Mouse (Mus musculus) cerebellum, adult 9-11 months (tissue): Measurements from ENCODE around the gene Wdr45.
"Not testable (repeated sequence)": the region's sequence is repeated elsewhere in the genome, so short reads cannot be mapped to it uniquely, and the experiment has no call there.

Experiments
- DNase-seq: peaks from one replicate; pipeline ENCODE4 v3.0.0; 2022

The Wdr45 gene

DNA sequence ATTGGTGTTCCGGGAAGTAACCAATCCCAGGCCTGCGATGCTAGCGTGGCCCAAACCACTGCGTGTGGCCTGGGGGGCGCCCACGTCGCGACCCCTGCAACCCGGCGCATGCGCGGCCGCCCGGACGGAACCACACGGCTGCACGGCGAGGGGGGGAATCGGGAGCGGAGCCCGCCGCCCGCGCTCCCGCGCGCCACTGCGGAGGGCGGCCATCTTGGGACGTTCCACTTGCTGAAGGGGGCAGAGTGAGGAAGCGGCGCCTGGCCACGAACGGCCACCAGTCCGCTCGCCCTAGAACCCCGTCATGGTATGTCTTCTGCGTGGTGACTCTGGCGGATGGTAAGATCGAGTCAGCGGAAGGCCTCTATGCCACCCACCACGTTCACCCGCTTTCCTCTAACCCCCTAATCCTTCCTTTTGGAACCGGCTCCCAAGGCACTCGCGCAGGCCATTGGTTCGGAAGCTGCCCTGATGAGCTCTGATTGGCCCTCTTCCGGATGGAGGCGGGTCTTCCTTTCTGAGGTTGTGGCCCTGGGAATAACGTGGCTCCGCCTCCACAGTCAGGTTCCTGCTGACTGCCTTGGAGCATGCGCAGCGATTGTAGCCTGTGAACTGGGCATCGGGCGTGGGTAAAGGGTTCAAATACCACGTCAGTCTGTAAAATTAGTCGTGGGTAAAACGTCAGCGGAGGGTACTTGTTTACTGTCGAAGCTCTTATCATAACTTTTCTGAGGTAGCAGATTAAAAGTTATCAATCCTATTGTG, at the start of gene Wdr45:
TSS of gene Wdr45 (plus strand) at position 199 of the 765 bp plus-strand sequence.
- DNase-seq, result peak; percentile 98

DNA sequence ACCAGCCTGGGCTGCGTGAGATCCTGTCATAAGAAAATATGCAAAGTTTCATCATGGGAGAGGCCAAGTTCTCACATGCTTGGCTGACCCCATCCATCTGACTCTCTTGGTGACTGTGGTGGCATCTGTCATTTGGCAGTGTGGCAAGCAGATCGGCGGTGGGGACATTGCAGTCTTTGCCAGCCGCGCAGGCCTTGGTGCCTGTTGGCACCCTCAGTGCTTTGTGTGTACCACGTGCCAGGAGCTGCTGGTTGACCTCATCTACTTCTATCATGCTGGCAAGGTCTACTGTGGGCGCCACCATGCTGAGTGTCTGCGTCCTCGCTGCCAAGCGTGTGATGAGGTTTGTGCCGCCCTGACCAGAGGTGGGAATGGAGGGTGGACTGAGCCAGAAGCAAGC, 49.3 kb upstream of the Wdr45 start:
- DNase-seq, result peak; percentile 91

DNA sequence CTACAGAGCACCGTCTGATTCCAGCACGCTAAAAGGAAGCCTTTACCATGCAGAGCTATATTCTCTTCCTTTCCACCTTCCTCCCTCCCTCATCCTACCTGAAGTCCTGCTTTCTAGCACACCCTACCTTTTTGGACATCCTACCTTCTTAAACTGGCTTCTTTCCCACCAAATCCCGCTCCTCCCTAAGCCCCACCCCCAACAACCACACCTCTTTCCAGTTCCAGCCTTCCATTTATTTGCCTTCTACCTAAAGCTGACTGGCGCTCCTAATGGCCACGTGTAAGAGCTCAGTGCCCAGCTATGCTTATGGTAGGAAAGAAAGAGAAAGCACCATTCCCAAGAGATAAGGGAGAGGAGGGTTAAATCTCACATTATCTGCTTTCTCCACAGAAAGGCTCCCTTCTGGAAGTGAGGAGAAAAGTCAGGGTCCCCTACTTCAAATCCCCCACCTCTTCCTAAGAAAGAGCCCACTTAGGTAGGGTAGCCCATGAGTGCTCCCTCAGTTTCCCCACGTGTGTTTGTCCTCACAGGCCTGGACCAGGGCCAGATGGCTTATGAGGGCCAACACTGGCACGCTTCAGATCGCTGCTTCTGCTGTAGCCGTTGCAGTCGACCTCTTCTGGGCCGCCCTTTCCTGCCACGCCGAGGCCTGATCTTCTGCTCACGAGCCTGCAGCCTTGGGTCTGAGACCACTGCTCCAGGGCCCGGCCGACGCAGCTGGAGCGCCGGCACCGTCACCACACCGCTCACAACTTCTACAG, 48.2 kb upstream of the Wdr45 start:
- no peak for DNase-seq

GRCm38 (mm10) chrX:7670390-7670881, 43.7 kb upstream of the Wdr45 start:
- peak; percentile 62 for DNase-seq

DNA sequence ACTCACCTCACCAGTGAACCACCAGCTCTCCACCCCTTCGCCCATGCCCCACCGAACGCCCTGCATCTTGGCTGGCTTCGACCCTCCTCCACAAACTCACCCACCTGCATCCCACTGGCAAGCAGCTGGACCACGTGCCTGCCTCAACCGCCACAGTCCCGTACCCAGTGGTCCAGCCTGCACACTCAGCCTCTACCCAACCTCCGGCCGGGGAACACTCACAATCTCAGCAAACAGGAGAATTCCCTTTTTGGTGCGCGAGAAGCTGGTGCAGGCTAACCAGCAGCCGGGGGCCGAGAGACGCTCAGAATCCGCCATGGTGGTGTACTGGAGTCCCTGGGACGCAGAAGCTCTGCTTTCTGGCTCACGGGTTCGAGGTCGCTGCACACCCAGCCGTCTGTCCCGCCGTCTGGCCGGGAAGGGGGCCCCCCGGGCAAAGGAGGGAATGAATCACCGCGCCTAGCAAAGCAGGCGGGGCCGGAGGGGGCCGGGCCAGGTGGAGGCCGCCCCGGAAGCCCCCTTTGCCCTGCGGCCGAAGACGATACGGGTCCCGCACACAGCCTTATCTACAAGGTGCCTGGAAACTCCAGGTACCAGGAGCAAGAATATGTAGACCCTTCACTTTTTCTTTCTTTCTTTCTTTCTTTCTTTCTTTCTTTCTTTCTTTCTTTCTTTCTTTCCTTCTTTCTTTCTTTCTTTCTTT, 43.1 kb upstream of the Wdr45 start, which contains the start of gene Plp2:
TSS of gene Plp2 (minus strand) at position 470 of the 703 bp plus-strand sequence.
- no peak for DNase-seq

- no peak for DNase-seq
Observed at GRCm38 (mm10) chrX:7672739-7673138, 41.4 kb upstream of the Wdr45 start.

GRCm38 (mm10) chrX:7673578-7674281, 40.4 kb upstream of the Wdr45 start:
- no peak for DNase-seq

DNA sequence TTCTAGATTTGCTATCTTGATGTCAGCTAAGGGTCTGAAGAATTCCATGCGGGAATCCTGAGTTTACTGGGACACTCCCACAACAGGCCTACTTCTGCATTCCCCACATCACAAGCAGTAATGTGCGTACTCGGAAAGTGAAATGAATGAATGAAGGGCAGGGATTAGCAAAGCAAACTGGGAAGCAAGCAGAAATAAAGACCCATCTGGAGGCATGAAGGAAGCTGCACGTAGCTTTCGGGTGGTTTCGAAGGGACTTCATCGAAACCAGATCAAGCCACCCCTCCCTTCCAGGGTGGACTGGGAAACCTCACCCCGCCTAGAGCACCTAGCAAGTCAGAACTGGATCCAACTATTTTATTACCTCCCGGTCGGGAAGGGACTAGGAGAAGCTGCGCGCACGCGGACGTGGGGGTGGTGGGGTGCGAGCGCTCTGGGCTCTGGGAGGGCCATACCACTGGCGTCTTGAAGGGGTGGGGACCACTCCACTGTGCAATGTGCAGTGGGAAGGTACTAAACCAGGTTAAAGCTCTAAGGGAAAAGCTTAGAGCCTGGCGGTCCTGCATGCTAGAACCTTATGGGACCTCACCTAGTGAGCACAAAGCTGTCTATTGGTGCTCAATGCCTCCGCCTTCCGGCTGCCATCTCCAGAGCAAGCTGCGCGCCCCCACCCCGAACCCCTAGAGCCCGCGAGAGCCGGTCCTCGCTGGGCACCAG, 39.7 kb upstream of the Wdr45 start:
- no peak for DNase-seq

GRCm38 (mm10) chrX:7675001-7675380, 39.1 kb upstream of the Wdr45 start:
- DNase-seq, result no peak

- no peak for DNase-seq
Observed at GRCm38 (mm10) chrX:7678986-7679385, 35.1 kb upstream of the Wdr45 start.

- DNase-seq, result peak; percentile 91
Observed at GRCm38 (mm10) chrX:7679405-7680056, 34.6 kb upstream of the Wdr45 start.

DNA sequence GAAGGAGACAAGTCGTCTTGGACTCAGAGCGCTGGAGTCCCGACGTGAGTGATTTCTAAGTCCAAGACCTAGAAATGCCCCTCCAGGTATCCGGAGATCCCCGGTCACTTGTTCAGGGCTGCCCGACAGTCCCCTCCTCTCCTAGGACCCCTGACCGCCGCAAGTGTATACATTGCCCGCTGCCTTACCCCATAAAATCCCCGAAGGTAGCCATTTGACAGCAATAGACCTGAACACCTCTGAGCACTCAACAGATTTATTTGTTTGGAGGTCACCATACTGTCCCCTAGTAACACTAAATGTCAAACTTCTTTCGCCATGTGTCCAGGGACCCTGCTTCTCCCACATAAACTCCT, 34.1 kb upstream of the Wdr45 start:
- no peak for DNase-seq

GRCm38 (mm10) chrX:7680864-7681263, 33.3 kb upstream of the Wdr45 start, which contains the start of gene Magix:
Gene Magix, minus strand, starts transcription at chrX:7681251.
- DNase-seq, result peak; percentile 70

DNA sequence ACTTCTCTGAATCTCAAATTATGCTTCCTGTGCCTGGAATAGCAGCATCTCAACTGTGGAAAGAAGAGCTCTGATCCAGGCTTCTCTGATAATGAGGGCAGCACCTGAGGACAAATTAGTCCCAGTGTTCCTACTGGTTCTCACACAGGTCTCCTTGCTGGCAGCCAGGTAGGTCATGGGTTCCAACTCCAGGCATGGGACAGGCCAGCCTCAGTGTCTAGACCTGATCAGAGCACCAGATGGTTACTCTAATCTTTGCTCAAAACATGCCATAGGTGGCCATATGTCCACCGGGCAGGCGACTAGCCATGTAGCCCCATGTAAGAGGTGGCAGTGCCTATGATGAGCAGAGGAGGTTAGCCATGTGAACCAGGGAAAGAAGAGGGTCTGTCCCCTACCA, 25.8 kb upstream of the Wdr45 start:
- peak; percentile 61 for DNase-seq

GRCm38 (mm10) chrX:7690486-7690885, 23.6 kb upstream of the Wdr45 start:
- DNase-seq, result no peak

- DNase-seq, result peak; percentile 36
Observed at GRCm38 (mm10) chrX:7692862-7693261, 21.3 kb upstream of the Wdr45 start.

- no peak for DNase-seq
Observed at GRCm38 (mm10) chrX:7696520-7696919, 17.6 kb upstream of the Wdr45 start.

- DNase-seq, result peak; percentile 90
Observed at GRCm38 (mm10) chrX:7696954-7697381, 17.2 kb upstream of the Wdr45 start, which contains the start of gene Gpkow. Gene Gpkow, plus strand, starts transcription at chrX:7697131.

DNA sequence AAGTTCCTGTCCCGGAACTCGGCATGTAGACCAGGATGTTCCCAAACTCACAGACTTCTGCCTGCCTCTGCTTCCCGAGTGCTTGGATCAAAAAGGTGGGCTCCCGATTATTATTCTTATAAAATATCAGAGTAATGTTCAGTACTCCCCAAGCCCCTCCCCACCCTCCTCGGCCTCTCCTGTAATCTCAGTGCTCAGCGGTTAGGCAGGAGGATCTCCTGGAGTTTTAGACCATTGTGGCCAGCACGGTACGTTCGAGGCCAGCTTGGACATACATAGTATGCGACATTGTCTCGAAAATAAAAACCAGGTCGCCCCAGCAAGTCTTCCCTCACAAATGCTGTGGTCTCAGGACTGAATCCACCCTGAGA, 384 bp upstream of the Wdr45 start:
- not testable (repeated sequence) for DNase-seq

DNA sequence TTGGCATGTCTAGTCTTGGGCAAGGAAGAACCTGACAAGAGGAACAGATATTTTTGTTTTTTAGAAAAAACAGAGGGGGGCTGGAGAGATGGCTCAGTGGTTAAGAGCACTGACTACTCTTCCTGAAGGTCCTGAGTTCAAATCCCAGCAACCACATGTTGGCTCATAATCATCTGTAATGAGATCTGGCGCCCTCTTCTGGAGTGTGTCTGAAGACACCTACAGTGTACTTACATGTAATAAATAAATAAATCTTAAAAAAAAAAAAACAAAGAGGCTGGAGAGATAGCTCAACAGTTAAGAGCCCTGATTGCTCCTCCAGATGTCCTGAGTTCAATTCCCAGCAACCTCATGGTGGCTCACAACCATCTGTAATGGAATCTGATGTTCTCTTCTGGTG, 1.9 kb downstream of the Wdr45 start:
- not testable (repeated sequence) for DNase-seq

DNA sequence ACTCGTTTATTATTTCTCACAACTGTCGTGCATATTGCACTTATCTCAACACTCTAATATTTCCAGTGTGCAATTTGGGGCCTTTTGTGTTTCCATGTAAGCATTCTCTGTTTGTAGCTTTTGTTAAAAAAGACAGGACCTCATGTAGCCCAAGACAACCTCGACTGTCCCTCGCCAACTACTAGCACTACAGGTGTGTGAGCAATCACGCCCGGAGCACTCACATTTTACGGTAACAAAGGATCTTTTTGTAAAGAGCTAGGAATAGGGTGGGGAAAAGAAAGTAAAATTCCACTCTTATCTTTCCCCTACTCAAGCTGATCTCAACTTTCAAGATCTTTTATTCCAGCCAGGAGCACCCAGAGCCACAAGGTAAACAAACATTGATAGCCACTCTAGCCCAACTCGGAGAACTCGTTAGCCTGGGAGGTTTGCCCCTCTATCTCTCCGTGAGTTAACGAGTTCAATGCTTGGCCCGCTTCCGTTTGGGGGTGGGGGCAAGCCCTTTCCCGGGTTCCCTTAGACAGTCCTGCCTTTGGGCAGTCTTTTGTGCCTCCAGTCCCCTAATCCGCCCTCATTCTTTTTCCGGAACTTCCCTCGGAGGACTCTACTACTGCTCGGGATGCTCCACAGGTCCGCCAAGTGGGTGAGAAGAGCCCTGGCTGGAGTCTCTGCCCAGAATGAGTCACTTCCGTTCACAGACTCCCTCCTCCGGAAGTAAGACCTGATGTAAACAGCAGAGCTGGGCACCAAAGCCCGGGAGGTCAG, 7.6 kb downstream of the Wdr45 start, which contains the start of gene Gm45208:
TSS of gene Gm45208 (plus strand) at position 732 of the 768 bp plus-strand sequence.
- peak; percentile 84 for DNase-seq
